ENCODE assay signal across 11 mouse cellular contexts in the genomic region with DNA sequence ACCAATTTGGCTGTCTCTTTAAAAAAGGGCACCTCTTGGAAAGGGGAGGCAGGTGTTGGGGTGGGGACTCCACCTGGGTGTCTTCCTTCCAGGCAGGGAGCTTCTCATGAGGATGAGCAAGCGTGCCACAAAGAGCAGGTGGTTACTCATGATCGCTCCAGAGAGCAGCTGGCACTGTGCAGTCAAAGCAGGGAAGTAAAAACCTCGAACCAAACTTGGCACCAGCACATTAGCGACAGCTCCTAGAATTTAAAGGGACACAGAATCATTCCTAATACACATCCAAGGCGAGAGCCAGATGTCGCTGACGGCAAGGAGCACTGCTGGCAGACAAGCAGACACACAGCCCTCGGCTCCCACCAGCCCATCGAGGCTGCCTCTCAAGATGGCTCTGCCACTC.
DNase-seq lines count a peak whose midpoint lies in the region; ATAC-seq and TF ChIP-seq lines count a peak whose summit lies in the region.
"Had no signal": no experiment of that assay in that cellular context is flagged by ENCODE, and none has a peak within 500 bp of the region (broad histone marks: within the 10 kb centered on the region; RNA-seq: fewer than 3 reads in every experiment).

No protein-coding gene starts in this region.

- intact Hi-C loops in left cerebral cortex, postnatal 14 days (cut with DNase I) = no loop called here

- H3K27me3 ChIP-seq in forebrain, postnatal 0 days (ENCODE audit: insufficient read depth, low read length) = no peaks in the 10 kb centered on the region
- H3K27me3 ChIP-seq in forebrain, embryonic 13.5 days = 0 out of 2 replicates have a peak, but pooled peaks cover 2% of the 10 kb centered on the region
- H3K27me3 ChIP-seq: liver, embryonic 13.5 days had no signal

- H3K4me1 ChIP-seq in forebrain, postnatal 0 days (ENCODE audit: insufficient read depth) = no peaks in the 10 kb centered on the region
- no peaks in the 10 kb centered on the region for H3K4me1 ChIP-seq in forebrain, embryonic 13.5 days
- H3K4me1 ChIP-seq: liver, embryonic 13.5 days; neural tube, embryonic 12.5 days had no signal

- H3K27ac ChIP-seq in forebrain, postnatal 0 days (ENCODE audit: low read depth, low read length) = no peak overlapping the region
- H3K27ac ChIP-seq in forebrain, embryonic 13.5 days = no peak overlapping the region
- H3K27ac ChIP-seq: liver, embryonic 13.5 days; neural tube, embryonic 12.5 days had no signal

- ATAC-seq in forebrain, postnatal 0 days = peak; percentile 38; the same call in 1 of the 2 replicates
- ATAC-seq in forebrain, embryonic 13.5 days = no peak

- no peaks in the 10 kb centered on the region for H3K36me3 ChIP-seq in forebrain, postnatal 0 days (ENCODE audit: insufficient read depth)
- H3K36me3 ChIP-seq in forebrain, embryonic 13.5 days (ENCODE audit: poor library complexity, severe bottlenecking) = no peaks in the 10 kb centered on the region
- H3K36me3 ChIP-seq: liver, embryonic 13.5 days; neural tube, embryonic 12.5 days had no signal

- no peak overlapping the region for H3K4me3 ChIP-seq in forebrain, postnatal 0 days (ENCODE audit: low read depth, low read length)
- H3K4me3 ChIP-seq in forebrain, embryonic 13.5 days = no peak overlapping the region
- H3K4me3 ChIP-seq: liver, embryonic 13.5 days; neural tube, embryonic 12.5 days had no signal

- H3K4me2 ChIP-seq in forebrain, postnatal 0 days (ENCODE audit: low read depth) = no peak overlapping the region
- no peak overlapping the region for H3K4me2 ChIP-seq in forebrain, embryonic 13.5 days
- H3K4me2 ChIP-seq: liver, embryonic 13.5 days; neural tube, embryonic 12.5 days had no signal

- no peaks in the 10 kb centered on the region for H3K9me3 ChIP-seq in forebrain, postnatal 0 days (ENCODE audit: low read length)
- no peaks in the 10 kb centered on the region for H3K9me3 ChIP-seq in forebrain, embryonic 13.5 days (replicated peaks)
- H3K9me3 ChIP-seq: liver, embryonic 13.5 days; neural tube, embryonic 12.5 days had no signal

- no peak overlapping the region for H3K9ac ChIP-seq in forebrain, postnatal 0 days
- no peak overlapping the region for H3K9ac ChIP-seq in forebrain, embryonic 13.5 days
- H3K9ac ChIP-seq: liver, embryonic 13.5 days; neural tube, embryonic 12.5 days had no signal

- WGBS in forebrain, postnatal 0 days = 44% methylated on average over 9 of the region's 9 CpGs
- 64% methylated on average over 9 of the region's 9 CpGs for WGBS in forebrain, embryonic 13.5 days

- TF ChIP-seq CTCF in forebrain, postnatal 0 days (IDR thresholded peaks at IDR 0.05; ENCODE audit: low read depth) = no peak

- DNase-seq in forebrain, postnatal 0 days = peak; percentile 59
- DNase-seq in brain, adult 2 months (ENCODE audit: low read depth, low spot score) = peak; percentile 85
- DNase-seq in cerebellum, postnatal 36 days = peak; percentile 78 to 83
- peak; percentile 30 to 71 for DNase-seq in left cerebral cortex, postnatal 14 days (ENCODE audit: low spot score in 2 of 2)
- no peak for DNase-seq in urinary bladder, postnatal 25 days (ENCODE audit: low spot score)
- DNase-seq in adrenal gland, postnatal 4 days (ENCODE audit: low spot score in 2 of 2) = no peak
- no peak for DNase-seq in urinary bladder, adult 18-20 months (ENCODE audit: low spot score in 2 of 2)
- DNase-seq: liver, embryonic 13.5 days; spleen, adult 18-20 months had no signal

Comparison
In these comparisons a context has a peak if more than half of its experiments do, and no peak if none do; other contexts are left out.
1. DNase-seq: peak in forebrain, postnatal 0 days (single experiment), brain, adult 2 months (single experiment), cerebellum, postnatal 36 days (2 of 2) and left cerebral cortex, postnatal 14 days (2 of 2); none in urinary bladder, postnatal 25 days (single experiment), adrenal gland, postnatal 4 days (0 of 2) and urinary bladder, adult 18-20 months (0 of 2).